Mouse (Mus musculus) lung, postnatal 0 days (tissue): ENCODE results near the gene Zfp111. TPM values are rescaled to one million over a fixed set of nuclear protein-coding genes. Genes with fewer than 3 reads are reported as not detected.

Source experiments
- ATAC-seq: fragments of 200-750 bp; cut with Nextera tagmentation; 2 replicates; pipeline ENCODE4 v1.8.0; 2017; ENCODE audit warnings: moderate library complexity
- DNase-seq: peaks from one replicate; pipeline ENCODE4 v3.0.0-alpha.2; 2016; ENCODE audit warnings: low spot score
- H3K27ac ChIP-seq: fragments of 300-500 bp; sonication (generic); 2 replicates; pipeline ENCODE4 v1.5.1; 2014; ENCODE audit warnings: antibody characterized with exemption, mild to moderate bottlenecking, low read length, mixed read lengths
- H3K27me3 ChIP-seq: fragments of 300-500 bp; sonication (generic); replicated peaks from 2 replicates; pipeline ENCODE4 v1.6.1; 2014; ENCODE audit warnings: low read length, mixed read lengths; ENCODE audit not compliant: insufficient read depth
- H3K36me3 ChIP-seq: fragments of 300-500 bp; sonication (generic); 2 replicates; pipeline ENCODE4 v1.6.1; 2014; ENCODE audit warnings: low read length, mixed read lengths; ENCODE audit not compliant: insufficient read depth
- H3K4me1 ChIP-seq: fragments of 300-500 bp; sonication (generic); 2 replicates; pipeline ENCODE4 v1.6.1; 2014; ENCODE audit warnings: antibody characterized with exemption, low read depth, low read length, mixed read lengths; ENCODE audit not compliant: insufficient read depth
- H3K4me2 ChIP-seq: fragments of 300-500 bp; sonication (generic); replicated peaks from 2 replicates; pipeline ENCODE4 v1.6.1; 2014; ENCODE audit warnings: low read depth, mild to moderate bottlenecking, low read length, moderate library complexity, mixed read lengths
- H3K4me3 ChIP-seq: fragments of 300-500 bp; sonication (generic); 2 replicates; pipeline ENCODE4 v1.5.1; 2014; ENCODE audit warnings: low read depth, low read length
- H3K9ac ChIP-seq: fragments of 300-500 bp; sonication (generic); replicated peaks from 2 replicates; pipeline ENCODE4 v1.6.1; 2014; ENCODE audit warnings: low read depth, mild to moderate bottlenecking
- H3K9me3 ChIP-seq: fragments of 300-500 bp; sonication (generic); 2 replicates; pipeline ENCODE4 v1.6.1; 2016; ENCODE audit warnings: low read length, mixed read lengths
- CTCF ChIP-seq: IDR thresholded peaks from 2 replicates; pipeline ENCODE4 v1.5.1; 2016; ENCODE audit warnings: antibody characterized with exemption, mild to moderate bottlenecking
- EP300 ChIP-seq: IDR thresholded peaks from 2 replicates; pipeline ENCODE4 v1.6.1; 2016; ENCODE audit warnings: antibody characterized with exemption, mild to moderate bottlenecking, control low read depth
- WGBS: fragments of 180-500 bp; shearing (Covaris S2); extraction: QIAGEN DNeasy Blood & Tissue Kit; methylation state at CpG from one replicate; pipeline ENCODE4 v1.1.7; 2014; 5-methylcytosine and 5-hydroxymethylcytosine counted together
- polyA plus RNA-seq: library from polyadenylated mRNA; unstranded; fragments of >200 nt; fragmentation: Nextera tagmentation; extraction: Ambion mirVana; gene quantifications from 2 replicates; pipeline ENCODE4 v1.2.1, GENCODE M21; 2015

Zfp111 gene
- 3.7 and 4.4 TPM in 2 replicates for polyA plus RNA-seq

GRCm38 (mm10) chr7:24211343-24211742 lies at the start of gene Zfp111:
Gene Zfp111 (minus strand): TSS chr7:24211443.
- Histone ChIP-seq H3K27ac (no peak within 1 kb of the TSS), H3K9ac (no peak within 1 kb of the TSS), H3K27me3 (no peaks in the 10 kb centered on the region), H3K4me2 (no peak within 1 kb of the TSS), H3K9me3 (no peaks in the 10 kb centered on the region), H3K36me3 (no peaks in the 10 kb centered on the region), H3K4me1 (no peaks in the 10 kb centered on the region), H3K4me3 (no peak within 1 kb of the TSS)
- DNase-seq (no peak), ATAC-seq (no peak)
- TF ChIP-seq CTCF, result no peak
- 76% methylated on average over 5 of the region's 5 CpGs for WGBS

GRCm38 (mm10) chr7:24260000-24260312 lies 48.7 kb upstream of the Zfp111 start:
- Histone ChIP-seq H3K27ac (no peak overlapping the region), H3K27me3 (no peaks in the 10 kb centered on the region), H3K9ac (no peak overlapping the region), H3K36me3 (peaks cover 13% of the 10 kb centered on the region; the same call in 1 of the 2 replicates), H3K4me1 (no peaks in the 10 kb centered on the region; the same call in 1 of the 2 replicates), H3K4me2 (no peak overlapping the region), H3K4me3 (no peak overlapping the region), H3K9me3 (no peaks in the 10 kb centered on the region)
- no peak for TF ChIP-seq CTCF
- 87% methylated on average over 4 of the region's 4 CpGs for WGBS
- ATAC-seq (no peak), DNase-seq (no peak)

GRCm38 (mm10) chr7:24259306-24259999 lies 48.2 kb upstream of the Zfp111 start:
- Histone ChIP-seq H3K9ac (no peak overlapping the region), H3K4me3 (no peak overlapping the region), H3K27me3 (no peaks in the 10 kb centered on the region), H3K4me2 (no peak overlapping the region), H3K9me3 (no peaks in the 10 kb centered on the region), H3K27ac (no peak overlapping the region), H3K4me1 (no peaks in the 10 kb centered on the region; the same call in 1 of the 2 replicates), H3K36me3 (peaks cover 13% of the 10 kb centered on the region; the same call in 1 of the 2 replicates)
- TF ChIP-seq CTCF (no peak), EP300 (no peak)
- ATAC-seq (no peak), DNase-seq (no peak)
- WGBS, result 85% methylated on average over 13 of the region's 13 CpGs

- H3K27ac ChIP-seq, result peak within 1 kb of the TSS; percentile 12; the same call in 1 of the 2 replicates
- no peaks in the 10 kb centered on the region; the same call in 1 of the 2 replicates for H3K4me1 ChIP-seq
- peak; percentile 93 for DNase-seq
- TF ChIP-seq CTCF (no peak), EP300 (no peak)
- peak; percentile 96 for ATAC-seq
- H3K9me3 ChIP-seq, result no peaks in the 10 kb centered on the region
- 19% methylated on average over 21 of the region's 21 CpGs for WGBS
- peak within 1 kb of the TSS; percentile 48 for H3K4me3 ChIP-seq
- H3K9ac ChIP-seq, result peak within 1 kb of the TSS; percentile 60; the same call in 1 of the 2 replicates
- H3K36me3 ChIP-seq, result no peaks in the 10 kb centered on the region
- H3K4me2 ChIP-seq, result peak within 1 kb of the TSS; percentile 65
- no peaks in the 10 kb centered on the region for H3K27me3 ChIP-seq
Measured at GRCm38 (mm10) chr7:24254633-24255474, 43.6 kb upstream of the Zfp111 start, which contains the start of gene Zfp108. Gene Zfp108 (plus strand): TSS chr7:24254794.

GRCm38 (mm10) chr7:24253779-24254615 lies 42.8 kb upstream of the Zfp111 start:
- Histone ChIP-seq H3K4me3 (peak overlapping the region; percentile 48), H3K4me1 (no peaks in the 10 kb centered on the region; the same call in 1 of the 2 replicates), H3K36me3 (no peaks in the 10 kb centered on the region), H3K27me3 (no peaks in the 10 kb centered on the region), H3K9me3 (no peaks in the 10 kb centered on the region), H3K9ac (no peak overlapping the region), H3K27ac (no peak overlapping the region), H3K4me2 (peak overlapping the region; percentile 65)
- TF ChIP-seq EP300, result no peak
- WGBS, result 61% methylated on average over 9 of the region's 9 CpGs
- ATAC-seq (peak; percentile 41), DNase-seq (no peak)
